Mouse (Mus musculus) cerebellum, adult 2 months (tissue): ENCODE data around the gene Zfp467. TPM values are rescaled to one million over a fixed set of nuclear protein-coding genes. Genes with fewer than 3 reads are reported as not detected.

Source experiments
- DNase-seq, 2 experiments: peaks; one replicate each; pipeline ENCODE4 v3.0.0; 2021
- H3K27ac ChIP-seq: fragments of 200-500 bp; 2 replicates; pipeline ENCODE4 v1.5.1; 2012; ENCODE audit warnings: low read length, control low read depth, inconsistent platforms; ENCODE audit not compliant: insufficient read depth
- H3K27me3 ChIP-seq: fragments of 200-500 bp; 2 replicates; pipeline ENCODE4 v1.6.1; 2012; ENCODE audit warnings: inconsistent platforms, mild to moderate bottlenecking, low read length, moderate library complexity; ENCODE audit not compliant: control insufficient read depth, insufficient read depth
- H3K4me1 ChIP-seq: fragments of 200-500 bp; 2 replicates; pipeline ENCODE4 v1.6.1; 2011; ENCODE audit warnings: low read length; ENCODE audit not compliant: control insufficient read depth, insufficient read depth
- H3K4me3 ChIP-seq: fragments of 200-500 bp; replicated peaks from 2 replicates; pipeline ENCODE3; 2011; ENCODE audit warnings: mild to moderate bottlenecking, low read depth, low read length, control low read depth; ENCODE audit not compliant: insufficient read depth
- CTCF ChIP-seq: fragments of 200-500 bp; IDR thresholded peaks from 2 replicates; pipeline ENCODE4 v1.5.1; 2011; ENCODE audit warnings: low read depth, mild to moderate bottlenecking, control low read depth, low read length, moderate library complexity, borderline replicate concordance; ENCODE audit not compliant: insufficient read depth
- POLR2A ChIP-seq: fragments of 200-500 bp; IDR thresholded peaks from 2 replicates; pipeline ENCODE4 v1.6.1; 2011; ENCODE audit warnings: low read length, control low read depth, borderline replicate concordance; ENCODE audit not compliant: insufficient read depth
- WGBS: fragments of 180-500 bp; shearing (Covaris S2); methylation state at CpG from one replicate; pipeline ENCODE4 v1.1.7; 2018; 5-methylcytosine and 5-hydroxymethylcytosine counted together
- polyA plus RNA-seq: library from polyadenylated mRNA; depleted of rRNA; stranded (reverse); fragments of >200 nt; gene quantifications from 2 replicates; pipeline ENCODE4 v1.2.3, GENCODE M21; 2012

Zfp467 gene
- polyA plus RNA-seq, 1 experiment = 80.4 TPM

DNA sequence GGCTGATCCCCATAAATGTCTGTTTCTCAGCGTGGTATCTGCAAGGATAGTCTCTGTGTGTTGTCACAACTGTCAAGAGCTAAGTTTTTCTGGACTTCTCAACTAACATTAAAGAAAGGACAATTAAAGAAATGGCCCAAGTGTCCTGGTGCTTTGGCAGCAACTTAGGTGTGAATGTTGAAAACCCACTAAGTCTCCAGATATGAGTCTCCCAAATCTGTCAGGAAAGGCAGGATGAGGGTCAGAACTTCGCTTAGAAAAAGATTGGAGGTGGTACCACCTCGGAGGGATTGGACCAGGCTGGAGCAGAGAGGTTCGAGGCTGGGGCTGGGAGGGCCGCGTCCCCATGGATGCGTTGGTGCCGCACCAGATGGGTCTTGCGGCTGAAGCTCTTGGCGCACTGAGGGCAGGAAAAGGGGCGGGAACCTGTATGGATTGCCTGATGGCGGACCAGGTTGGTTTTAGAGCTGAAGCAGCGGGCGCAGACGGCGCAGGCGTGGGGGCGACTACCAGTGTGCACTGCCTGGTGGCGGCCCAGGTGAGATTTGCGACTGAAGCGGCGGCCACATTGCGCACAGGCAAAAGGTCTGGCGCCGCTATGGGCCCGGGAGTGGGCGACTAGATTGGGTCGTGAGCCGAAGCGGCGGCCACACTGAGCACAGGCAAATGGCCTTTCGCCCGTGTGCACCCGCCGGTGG is 7.8 kb downstream of the Zfp467 start:
- WGBS = 82% methylated on average over 35 of the region's 35 CpGs

DNA sequence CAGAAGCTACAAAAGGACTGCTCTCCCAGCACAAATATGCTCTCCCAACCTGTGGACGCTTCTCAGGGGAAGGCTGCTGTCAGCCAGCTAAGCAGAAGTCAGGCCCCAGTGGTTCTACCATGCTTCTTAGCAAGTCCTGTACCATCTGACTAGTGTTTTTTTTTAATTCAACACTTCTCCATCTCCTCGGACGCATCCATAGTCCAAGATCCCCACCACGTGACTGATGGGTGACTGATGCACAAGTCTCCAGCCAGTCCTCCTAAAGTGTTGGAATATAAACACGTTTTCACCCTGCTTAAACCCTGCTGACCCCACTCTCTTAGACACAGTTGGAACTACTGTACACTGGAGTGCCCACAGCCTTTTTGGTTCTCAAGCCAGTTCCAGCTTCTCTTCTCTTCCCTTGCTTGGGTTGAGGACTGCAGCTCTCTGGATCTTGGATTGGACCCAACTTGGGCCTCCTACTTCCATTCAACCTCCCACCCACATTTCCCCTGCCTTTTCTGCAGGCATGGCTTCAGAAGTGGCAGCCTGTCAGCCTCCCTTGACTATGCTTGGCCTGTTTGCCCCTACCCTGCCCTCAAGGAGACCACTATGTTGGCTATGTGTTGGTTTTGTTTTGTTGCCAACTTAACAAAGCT is 9.8 kb downstream of the Zfp467 start:
- no peaks in the 10 kb centered on the region for H3K27me3 ChIP-seq
- H3K4me1 ChIP-seq = peaks cover 16% of the 10 kb centered on the region
- H3K4me3 ChIP-seq = no peak overlapping the region
- no peak overlapping the region for H3K27ac ChIP-seq
- no peak for DNase-seq
- 81% methylated on average over 5 of the region's 5 CpGs for WGBS
- TF ChIP-seq CTCF (no peak), POLR2A (no peak)

More for the DNA sequence above, 7.8 kb downstream of the Zfp467 start:
- no peaks in the 10 kb centered on the region for H3K27me3 ChIP-seq
- DNase-seq = no peak
- peaks cover 14% of the 10 kb centered on the region for H3K4me1 ChIP-seq
- no peak overlapping the region for H3K27ac ChIP-seq
- no peak for TF ChIP-seq CTCF
- no peak for TF ChIP-seq POLR2A
- no peak overlapping the region for H3K4me3 ChIP-seq

DNA sequence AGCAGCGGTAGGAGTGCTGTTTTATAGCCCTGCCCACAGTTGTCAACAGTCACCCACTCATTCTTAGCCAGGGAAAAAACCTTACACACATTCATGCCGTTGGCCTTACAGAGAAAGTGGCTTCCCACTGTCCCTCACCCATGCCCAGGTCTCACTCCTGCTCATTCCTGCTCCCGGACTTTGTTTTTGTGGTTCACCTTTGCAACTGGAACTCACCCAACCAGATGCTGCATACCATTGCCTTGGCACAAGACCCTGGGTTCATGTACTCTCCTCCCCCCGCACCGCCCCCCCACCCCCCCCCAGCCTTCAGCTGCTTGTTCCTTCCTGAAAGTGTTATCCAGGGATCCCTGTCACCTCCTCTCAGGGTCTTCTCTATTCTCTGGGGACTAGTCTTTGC is 10.5 kb downstream of the Zfp467 start:
- H3K27me3 ChIP-seq = no peaks in the 10 kb centered on the region
- no peak overlapping the region for H3K4me3 ChIP-seq
- no peak for DNase-seq
- 60% methylated on average over 5 of the region's 5 CpGs for WGBS
- TF ChIP-seq CTCF = no peak
- TF ChIP-seq POLR2A = no peak
- H3K27ac ChIP-seq = no peak overlapping the region
- H3K4me1 ChIP-seq = peaks cover 19% of the 10 kb centered on the region

DNA sequence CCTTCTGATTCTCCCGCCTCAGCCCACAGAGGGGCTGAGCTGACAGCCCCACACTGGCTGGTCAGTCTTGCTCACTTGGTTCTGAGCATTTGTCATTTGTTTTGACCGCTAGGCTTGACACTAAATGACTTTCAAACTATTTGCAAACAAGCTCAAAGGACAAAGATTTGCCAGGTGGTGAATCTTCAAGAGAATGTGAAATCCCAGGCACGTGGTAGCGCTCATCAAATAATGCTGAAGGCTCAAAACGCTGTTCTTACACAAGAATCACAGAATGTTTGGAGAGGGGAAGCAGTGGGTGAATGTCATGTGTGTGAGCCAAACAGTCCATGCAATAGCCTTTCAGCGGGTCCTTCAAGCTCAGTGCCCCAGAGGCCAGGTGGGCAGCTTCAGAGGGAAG is 11.0 kb downstream of the Zfp467 start:
- no peak overlapping the region for H3K4me3 ChIP-seq
- peaks cover 18% of the 10 kb centered on the region for H3K4me1 ChIP-seq
- DNase-seq = no peak
- H3K27ac ChIP-seq = no peak overlapping the region
- WGBS = 73% methylated on average over 6 of the region's 6 CpGs
- TF ChIP-seq POLR2A = no peak
- TF ChIP-seq CTCF = no peak
- H3K27me3 ChIP-seq = no peaks in the 10 kb centered on the region

DNA sequence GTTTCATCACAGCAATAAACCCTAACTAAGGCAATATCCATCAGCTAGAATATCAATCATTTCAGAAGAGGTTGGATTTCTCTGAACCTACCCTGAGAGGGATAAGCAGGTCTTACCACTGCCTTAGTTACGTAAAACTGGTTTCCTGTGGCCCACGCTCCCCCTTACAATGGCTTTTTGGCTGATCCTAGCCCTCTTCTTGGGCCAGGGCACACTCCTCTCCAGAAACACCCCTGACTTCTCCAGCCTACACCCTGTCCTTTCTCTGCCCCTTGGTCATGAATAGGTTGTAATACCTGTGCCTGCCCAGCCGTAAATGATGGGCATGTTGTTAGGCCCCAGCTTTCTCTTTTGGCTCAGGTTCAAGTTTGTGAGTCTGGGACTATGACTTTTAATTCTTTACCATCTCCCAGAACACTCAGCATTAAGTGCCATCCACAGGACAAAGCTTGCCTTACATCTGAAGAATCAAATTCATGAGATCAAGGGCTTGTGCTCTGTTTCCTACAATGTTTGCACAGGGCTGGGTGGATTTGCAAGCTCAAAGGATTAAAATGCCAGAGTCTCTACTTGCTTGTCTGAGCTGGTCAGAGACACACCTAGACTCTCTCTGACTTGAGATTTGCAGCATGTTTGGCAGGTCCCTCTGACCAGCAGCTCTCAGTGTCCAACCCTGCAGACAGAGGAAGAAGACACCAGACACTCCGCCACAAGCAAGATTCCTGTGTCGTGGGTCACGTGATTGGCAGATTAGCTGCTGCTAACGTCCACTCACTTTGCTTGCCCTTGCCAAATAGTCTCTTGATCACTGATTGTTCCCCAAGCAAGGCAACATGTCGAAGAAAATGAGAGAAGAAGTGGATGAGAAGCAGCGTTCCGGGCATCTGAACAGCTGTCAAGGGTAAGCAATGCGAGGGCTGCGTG is 12.5 kb downstream of the Zfp467 start:
- Histone ChIP-seq H3K4me1 (peaks cover 24% of the 10 kb centered on the region), H3K4me3 (no peak overlapping the region), H3K27ac (no peak overlapping the region), H3K27me3 (no peaks in the 10 kb centered on the region)
- no peak for DNase-seq
- 59% methylated on average over 12 of the region's 12 CpGs for WGBS
- TF ChIP-seq POLR2A = no peak
- TF ChIP-seq CTCF = no peak

DNA sequence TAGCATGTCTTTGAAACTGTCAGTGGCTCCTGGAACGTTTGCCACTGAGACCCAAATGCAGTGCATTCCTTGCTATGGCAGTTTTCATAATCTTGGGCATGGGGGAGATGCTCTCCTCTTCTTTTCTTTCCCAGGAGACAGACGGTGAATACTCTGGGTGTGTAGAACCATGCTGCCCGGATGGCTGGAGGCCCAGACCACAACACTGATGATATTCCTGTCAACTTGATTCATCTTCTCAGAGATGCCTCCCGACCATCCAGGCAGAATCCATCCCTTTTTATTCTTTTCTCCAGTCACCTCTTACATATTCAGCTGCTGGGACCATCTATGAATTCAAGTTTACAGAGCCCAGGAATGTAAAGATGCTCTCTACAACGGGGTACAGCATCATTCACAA is 14.9 kb downstream of the Zfp467 start:
- peak in 1 of 2 experiments; percentile 59 for DNase-seq
- Histone ChIP-seq H3K27ac (peak overlapping the region; percentile 44; the same call in 1 of the 2 replicates), H3K4me3 (no peak overlapping the region), H3K27me3 (no peaks in the 10 kb centered on the region), H3K4me1 (peaks cover 19% of the 10 kb centered on the region)
- TF ChIP-seq CTCF = no peak
- TF ChIP-seq POLR2A = no peak
- 26% methylated on average over 5 of the region's 5 CpGs for WGBS

DNA sequence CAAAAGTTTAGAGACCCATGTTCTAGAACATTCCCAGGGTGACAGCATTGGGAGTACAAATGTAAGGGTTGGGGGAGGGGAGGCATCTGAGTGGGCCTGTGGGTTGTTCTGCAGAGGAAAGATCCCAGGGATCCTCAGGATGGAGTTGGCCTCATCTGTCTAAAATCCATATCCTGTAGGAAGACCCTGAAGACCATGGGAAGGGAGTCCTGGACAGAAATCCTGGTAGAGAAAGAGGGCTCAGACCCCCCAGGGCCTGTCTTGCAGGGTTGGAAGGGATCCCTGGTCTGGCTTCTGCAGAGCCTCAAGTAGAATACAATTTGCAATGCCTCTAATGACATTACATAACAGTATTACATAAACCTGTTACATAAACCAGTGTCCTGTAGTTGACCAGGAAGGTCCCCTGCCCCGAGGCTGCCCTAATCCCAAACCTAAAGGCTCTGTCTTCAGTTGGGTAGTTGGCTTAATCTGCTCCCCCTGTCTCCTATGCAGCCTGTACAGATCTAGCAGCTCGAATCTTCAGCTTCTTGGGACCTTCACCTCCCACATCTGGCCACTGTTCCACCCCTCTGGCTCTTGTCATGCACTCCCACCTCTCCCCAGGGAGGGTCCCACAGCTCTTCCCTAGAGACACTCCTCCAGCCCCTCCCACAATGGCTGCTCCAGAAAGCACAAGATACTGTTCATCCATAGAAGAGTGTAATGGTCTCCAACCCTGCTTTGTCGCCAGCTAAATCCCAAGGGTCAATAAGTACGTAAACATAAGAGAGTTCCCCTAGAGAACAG is 16.7 kb downstream of the Zfp467 start:
- peaks cover 19% of the 10 kb centered on the region for H3K4me1 ChIP-seq
- H3K27ac ChIP-seq = peak overlapping the region; percentile 87
- TF ChIP-seq POLR2A (no peak), CTCF (no peak)
- H3K4me3 ChIP-seq = no peak overlapping the region
- H3K27me3 ChIP-seq = no peaks in the 10 kb centered on the region
- DNase-seq = peak; percentile 57 to 67
- WGBS = 55% methylated on average over 4 of the region's 4 CpGs
